Mouse (Mus musculus) limb, embryonic 14.5 days (tissue): ENCODE measurements around the gene Adamts6. TPM values are rescaled to one million over a fixed set of nuclear protein-coding genes. Genes with fewer than 3 reads are reported as not detected.

Experiments used
- ATAC-seq: fragments of 200-750 bp; cut with Nextera tagmentation; 2 replicates; pipeline ENCODE4 v1.8.0; 2017; ENCODE audit warnings: low read depth, moderate number of reproducible peaks, moderate TSS enrichment; ENCODE audit not compliant: low FRiP score
- DNase-seq: peaks from one replicate; pipeline ENCODE4 v3.0.0-alpha.2; 2015; ENCODE audit warnings: low spot score
- H3K27ac ChIP-seq: fragments of 300-500 bp; sonication (generic); replicated peaks from 2 replicates; pipeline ENCODE4 v1.5.1; 2014; ENCODE audit warnings: low read depth, mild to moderate bottlenecking, low read length, moderate library complexity, mixed read lengths
- H3K27me3 ChIP-seq: fragments of 300-500 bp; sonication (generic); 2 replicates; pipeline ENCODE4 v1.6.1; 2014; ENCODE audit warnings: low read length, mixed read lengths; ENCODE audit not compliant: control insufficient read depth, insufficient read depth
- H3K36me3 ChIP-seq: fragments of 300-500 bp; sonication (generic); 2 replicates; pipeline ENCODE4 v1.6.1; 2014; ENCODE audit warnings: mild to moderate bottlenecking, low read length, moderate library complexity, mixed read lengths; ENCODE audit not compliant: control insufficient read depth, insufficient read depth
- H3K4me1 ChIP-seq: fragments of 300-500 bp; sonication (generic); 2 replicates; pipeline ENCODE4 v1.6.1; 2014; ENCODE audit warnings: antibody characterized with exemption, low read length, mixed read lengths; ENCODE audit not compliant: control insufficient read depth, insufficient read depth
- H3K4me2 ChIP-seq: fragments of 300-500 bp; sonication (generic); replicated peaks from 2 replicates; pipeline ENCODE4 v1.6.1; 2014; ENCODE audit warnings: low read depth, mild to moderate bottlenecking, low read length, moderate library complexity; ENCODE audit not compliant: severe bottlenecking
- H3K4me3 ChIP-seq: fragments of 300-500 bp; sonication (generic); replicated peaks from 2 replicates; pipeline ENCODE4 v1.5.1; 2014; ENCODE audit warnings: low read length
- H3K9ac ChIP-seq: fragments of 300-500 bp; sonication (generic); 2 replicates; pipeline ENCODE4 v1.6.1; 2014; ENCODE audit warnings: mild to moderate bottlenecking, low read depth, low read length, moderate library complexity; ENCODE audit not compliant: severe bottlenecking
- H3K9me3 ChIP-seq: fragments of 300-500 bp; sonication (generic); 2 replicates; pipeline ENCODE4 v1.6.1; 2016; ENCODE audit warnings: low read length; ENCODE audit not compliant: control insufficient read depth
- POLR2A ChIP-seq: fragments of 200-500 bp; IDR thresholded peaks from 2 replicates; pipeline ENCODE4 v1.8.0; 2012; ENCODE audit warnings: inconsistent platforms, mild to moderate bottlenecking, moderate library complexity, borderline replicate concordance; ENCODE audit not compliant: insufficient read depth, insufficient read length; ENCODE audit errors: extremely low read depth
- WGBS: fragments of 180-500 bp; shearing (Covaris S2); extraction: QIAGEN DNeasy Blood & Tissue Kit; methylation state at CpG from one replicate; pipeline ENCODE4 v1.1.7; 2014; 5-methylcytosine and 5-hydroxymethylcytosine counted together
- polyA plus RNA-seq, 2 experiments: library from polyadenylated mRNA; depleted of rRNA in 1 of 2; stranded (reverse) in 1 of 2; unstranded in 1 of 2; fragments of >200 nt; fragmentation: Nextera tagmentation in 1 of 2; extraction: Ambion mirVana in 1 of 2; gene quantifications; 2 replicates each; pipeline versions ENCODE4 v1.2.1 to v1.2.3; 2012 to 2014

Adamts6 gene
- polyA plus RNA-seq, 2 experiments = 5.0 to 13.8 TPM

DNA sequence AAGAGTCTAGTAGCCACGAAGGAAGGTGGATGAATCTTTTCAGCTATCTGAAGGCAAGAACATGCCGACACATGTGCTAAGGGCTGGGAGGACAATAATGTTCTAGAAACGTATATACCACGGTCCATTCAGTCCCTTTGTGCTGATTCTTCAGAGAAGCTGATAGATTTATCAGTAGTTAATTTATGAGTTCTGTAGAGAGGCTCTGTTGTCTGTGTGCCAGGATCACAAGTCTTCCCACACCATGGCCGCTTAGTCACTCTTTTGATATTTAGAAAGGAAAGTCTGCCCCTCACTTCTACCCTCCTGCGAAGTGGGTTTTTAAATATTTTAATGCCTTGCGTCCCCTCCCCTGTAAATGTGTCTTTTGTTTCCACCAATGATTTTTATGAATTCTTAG lies 154.9 kb downstream of the Adamts6 start:
- WGBS = 88% methylated on average over 7 of the region's 7 CpGs
- H3K9me3 ChIP-seq = no peaks in the 10 kb centered on the region
- TF ChIP-seq POLR2A = no peak

DNA sequence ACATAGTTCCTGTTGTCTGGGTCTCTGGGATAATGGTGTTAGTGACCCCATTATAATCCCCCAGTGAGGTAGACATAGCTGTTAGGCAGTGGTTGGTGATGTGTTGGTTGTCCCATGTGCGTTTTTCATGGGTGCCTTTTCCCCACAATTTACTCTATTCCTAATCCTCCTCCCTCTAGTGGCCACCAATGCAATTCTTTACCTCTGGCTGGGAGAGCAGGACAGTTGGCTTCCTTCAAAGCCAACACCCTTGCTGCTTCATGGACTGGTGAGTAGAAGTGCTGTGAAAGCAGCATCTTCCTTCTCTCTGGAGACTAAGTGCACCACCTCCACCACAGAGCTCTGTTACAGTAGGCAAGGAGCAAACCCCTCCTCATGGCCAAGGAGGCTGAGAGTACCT lies 157.8 kb downstream of the Adamts6 start:
- TF ChIP-seq POLR2A = no peak
- ATAC-seq (no peak), DNase-seq (no peak)
- WGBS = 63% methylated on average over 1 of the region's 1 CpGs
- H3K4me2 ChIP-seq = no peak overlapping the region
- no peak overlapping the region for H3K27ac ChIP-seq
- H3K36me3 ChIP-seq = peaks cover 17% of the 10 kb centered on the region
- H3K27me3 ChIP-seq = no peaks in the 10 kb centered on the region
- H3K9me3 ChIP-seq = no peaks in the 10 kb centered on the region
- no peak overlapping the region for H3K4me3 ChIP-seq
- H3K9ac ChIP-seq = no peak overlapping the region
- H3K4me1 ChIP-seq = no peaks in the 10 kb centered on the region

More for the DNA sequence above, 154.9 kb downstream of the Adamts6 start:
- ATAC-seq (no peak), DNase-seq (no peak)
- Histone ChIP-seq H3K4me2 (no peak overlapping the region), H3K9ac (no peak overlapping the region), H3K4me1 (no peaks in the 10 kb centered on the region), H3K36me3 (peaks cover 15% of the 10 kb centered on the region), H3K27me3 (no peaks in the 10 kb centered on the region), H3K27ac (no peak overlapping the region), H3K4me3 (no peak overlapping the region)

DNA sequence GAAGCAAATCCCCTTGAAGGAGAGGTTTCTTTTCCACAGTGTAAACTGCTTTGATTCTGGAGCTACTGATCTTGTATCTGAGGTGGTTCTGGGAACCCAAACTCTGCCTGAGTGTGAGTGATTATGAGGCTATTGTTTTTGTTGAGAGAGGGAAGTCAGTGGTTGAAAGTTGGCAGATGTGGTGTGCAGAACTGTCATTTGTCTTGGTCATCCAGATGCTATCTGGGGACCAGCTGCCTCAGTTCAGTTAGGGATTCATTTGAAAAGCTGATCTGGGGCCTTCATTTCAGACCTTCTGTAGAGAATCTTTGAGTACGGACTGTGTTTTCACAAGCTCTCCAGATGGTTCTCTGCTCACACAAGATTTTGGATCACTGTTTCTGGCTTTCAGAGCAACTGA lies 159.3 kb downstream of the Adamts6 start:
- H3K4me1 ChIP-seq = no peaks in the 10 kb centered on the region
- H3K27ac ChIP-seq = no peak overlapping the region
- ATAC-seq = no peak
- no peak for DNase-seq
- H3K27me3 ChIP-seq = no peaks in the 10 kb centered on the region
- no peak overlapping the region for H3K4me3 ChIP-seq
- H3K9ac ChIP-seq = no peak overlapping the region
- TF ChIP-seq POLR2A = no peak
- no peaks in the 10 kb centered on the region for H3K9me3 ChIP-seq
- H3K36me3 ChIP-seq = peaks cover 17% of the 10 kb centered on the region
- no peak overlapping the region for H3K4me2 ChIP-seq
- 83% methylated on average over 1 of the region's 1 CpGs for WGBS

DNA sequence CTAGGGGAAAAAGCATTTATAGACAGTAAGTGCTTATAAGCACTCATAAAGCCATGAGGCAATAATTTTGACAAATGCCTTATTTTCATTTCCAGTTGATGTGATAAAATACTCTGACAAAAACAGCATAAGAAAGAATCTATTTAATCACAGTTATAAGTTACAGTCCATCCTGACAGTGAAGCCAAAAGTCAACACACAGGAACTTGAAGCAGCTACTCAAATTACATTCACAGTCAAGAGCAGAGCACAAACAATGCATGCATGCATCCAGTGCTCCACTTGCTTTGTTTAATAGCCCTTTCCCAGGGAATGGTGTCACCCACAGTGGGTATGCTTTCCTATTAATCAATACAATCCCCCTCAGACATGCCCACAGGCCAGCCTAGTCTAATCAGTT lies 159.8 kb downstream of the Adamts6 start:
- no peak for ATAC-seq
- Histone ChIP-seq H3K27ac (no peak overlapping the region), H3K4me3 (no peak overlapping the region), H3K9ac (no peak overlapping the region), H3K36me3 (peaks cover 17% of the 10 kb centered on the region), H3K4me2 (no peak overlapping the region), H3K4me1 (no peaks in the 10 kb centered on the region), H3K9me3 (no peaks in the 10 kb centered on the region), H3K27me3 (no peaks in the 10 kb centered on the region)
- no peak for DNase-seq
- TF ChIP-seq POLR2A = no peak

DNA sequence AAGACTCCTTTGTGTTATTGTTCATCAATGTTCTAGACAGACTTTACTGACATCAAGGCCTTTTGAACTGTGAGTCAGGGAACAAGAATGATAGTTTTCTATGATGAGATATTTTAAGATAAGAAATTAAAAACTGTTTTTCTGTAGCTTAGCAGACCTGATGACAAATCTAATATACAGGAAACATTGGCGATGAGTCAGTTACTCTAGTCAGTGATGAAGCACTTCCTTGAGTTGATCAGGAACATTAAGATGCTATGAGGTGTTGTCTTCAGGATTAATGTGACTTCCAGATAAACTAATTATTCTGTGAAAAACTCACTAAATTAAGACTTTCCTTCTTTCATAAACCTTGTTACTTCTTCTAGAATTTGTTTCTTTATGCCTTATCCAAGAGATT lies 160.7 kb downstream of the Adamts6 start:
- no peak for TF ChIP-seq POLR2A
- DNase-seq (no peak), ATAC-seq (no peak)
- H3K4me2 ChIP-seq = no peak overlapping the region
- no peak overlapping the region for H3K4me3 ChIP-seq
- H3K27me3 ChIP-seq = no peaks in the 10 kb centered on the region
- H3K9ac ChIP-seq = no peak overlapping the region
- no peaks in the 10 kb centered on the region for H3K4me1 ChIP-seq
- H3K9me3 ChIP-seq = no peaks in the 10 kb centered on the region
- peaks cover 20% of the 10 kb centered on the region for H3K36me3 ChIP-seq
- no peak overlapping the region for H3K27ac ChIP-seq
- 90% methylated on average over 1 of the region's 1 CpGs for WGBS

DNA sequence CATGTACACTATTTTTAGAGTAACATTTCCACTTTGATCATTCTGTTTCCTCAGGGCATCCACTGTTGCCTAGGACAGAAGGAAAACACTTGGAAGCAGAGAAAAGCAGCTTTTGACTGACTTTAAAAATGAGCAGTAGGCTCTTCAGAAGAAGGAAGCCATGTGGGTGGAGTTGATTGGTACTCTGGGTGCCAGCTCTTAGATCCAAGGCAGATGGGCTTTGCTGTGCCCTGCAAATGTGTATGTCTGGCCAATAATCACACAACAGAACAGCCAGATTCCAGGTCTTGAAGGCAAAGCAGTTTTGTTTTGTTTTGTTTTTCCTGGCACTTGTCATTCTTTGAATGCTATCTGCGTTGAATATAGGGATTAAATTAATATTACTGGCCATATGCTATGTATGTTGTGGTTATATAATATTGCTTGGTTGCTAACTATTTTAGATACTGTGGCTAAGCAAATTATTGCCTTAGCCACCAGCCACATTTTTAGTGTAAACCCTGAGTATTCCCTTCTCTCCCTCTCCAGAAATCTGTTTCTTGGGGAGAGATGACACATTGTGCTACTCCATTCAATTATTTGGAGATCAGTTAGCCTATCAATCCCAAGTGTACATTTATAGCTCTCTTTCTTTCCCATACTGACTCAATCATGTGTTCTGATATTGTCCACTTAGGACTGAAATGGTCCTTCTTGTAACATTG lies 165.8 kb downstream of the Adamts6 start:
- ATAC-seq (no peak), DNase-seq (no peak)
- H3K27me3 ChIP-seq = no peaks in the 10 kb centered on the region
- H3K9ac ChIP-seq = no peak overlapping the region
- H3K9me3 ChIP-seq = no peaks in the 10 kb centered on the region
- H3K4me2 ChIP-seq = no peak overlapping the region
- WGBS = 89% methylated on average over 1 of the region's 1 CpGs
- no peak overlapping the region for H3K4me3 ChIP-seq
- H3K27ac ChIP-seq = no peak overlapping the region
- no peak for TF ChIP-seq POLR2A
- H3K36me3 ChIP-seq = peaks cover 4% of the 10 kb centered on the region; the same call in 1 of the 2 replicates
- no peaks in the 10 kb centered on the region for H3K4me1 ChIP-seq
